Mouse (Mus musculus): ENCODE measurements around the gene Suv39h2. TPM values are rescaled to one million over a fixed set of nuclear protein-coding genes. Genes with fewer than 3 reads are reported as not detected.

Suv39h2 gene
- total RNA-seq, 1 experiment from 2014 or later: 20.0 TPM

DNA sequence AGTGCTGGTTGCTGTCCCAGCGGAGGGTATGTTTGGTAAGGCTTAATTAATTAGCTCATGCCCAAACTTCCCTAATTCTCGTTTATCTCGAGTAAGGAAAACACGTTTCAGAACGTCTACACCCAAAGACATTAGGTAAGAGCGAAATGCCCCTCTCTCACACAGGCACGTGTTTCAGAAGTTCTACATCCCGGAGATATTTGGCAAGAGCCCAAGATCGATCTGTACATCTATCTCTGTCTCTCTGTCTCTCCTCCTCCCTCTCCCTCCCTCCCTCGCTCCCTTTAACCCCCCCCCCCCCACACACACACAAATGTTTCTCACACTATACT is 50.3 kb downstream of the Suv39h2 start:
- no peak for ATAC-seq (replicated peaks; ENCODE audit: low read depth, poor library complexity, severe bottlenecking)

DNA sequence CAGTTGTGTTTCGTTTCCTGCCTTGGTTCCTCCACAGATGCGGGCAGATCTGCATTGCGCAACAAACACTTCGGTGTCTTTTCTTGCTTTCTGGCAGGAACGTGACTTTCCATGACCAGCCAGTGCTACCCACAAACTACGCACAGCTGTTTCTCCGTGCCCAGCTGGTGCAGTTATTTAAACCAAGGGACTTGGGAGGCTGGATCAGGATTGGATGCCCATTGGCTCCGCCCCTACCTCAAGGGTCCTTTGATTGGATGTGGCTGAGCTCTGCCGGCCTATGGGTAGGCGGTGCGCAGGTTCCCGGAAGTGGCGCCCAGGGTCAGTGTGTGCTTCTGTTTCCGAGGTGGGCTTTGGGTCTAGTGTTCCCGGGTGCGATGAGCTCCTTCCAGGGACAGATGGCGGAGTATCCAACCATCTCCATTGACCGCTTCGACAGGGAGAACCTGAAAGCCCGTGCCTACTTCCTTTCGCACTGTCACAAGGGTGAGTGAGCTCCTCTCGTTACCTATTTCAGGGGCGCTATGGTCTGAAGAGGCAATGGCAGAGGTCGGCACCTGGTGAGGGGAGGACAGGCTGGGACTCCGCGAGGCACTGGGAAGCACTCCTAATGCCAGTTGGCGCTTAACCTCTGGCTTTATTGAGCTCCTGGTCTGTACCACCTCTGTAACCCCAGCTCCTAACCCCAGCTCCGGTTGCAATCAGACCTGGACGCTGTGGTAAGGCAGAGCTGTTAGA is 50.8 kb downstream of the Suv39h2 start, which contains the start of gene Dclre1c:
Dclre1c (plus strand) TSS at position 291 of the 738 bp plus-strand sequence.
- ATAC-seq (replicated peaks; ENCODE audit: low read depth, poor library complexity, severe bottlenecking): peak; percentile 90

DNA sequence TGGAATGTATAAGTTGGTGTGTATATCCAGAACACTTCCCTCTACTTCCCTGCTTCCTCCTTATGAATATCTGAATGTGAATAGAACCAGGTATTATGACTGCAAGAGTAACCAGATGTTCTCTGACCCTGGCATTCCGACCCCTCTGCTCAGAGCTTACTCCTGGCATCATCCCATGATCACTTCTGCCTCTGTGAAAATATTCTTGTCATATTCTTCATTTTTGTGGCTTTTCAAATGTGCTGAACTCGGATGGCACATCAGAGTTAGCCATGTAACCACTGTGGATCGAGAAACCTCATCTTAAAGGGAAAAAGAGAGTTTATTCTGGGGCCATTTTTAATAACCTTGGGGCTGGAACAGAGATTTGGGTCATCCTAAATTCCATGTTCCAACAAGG is 52.3 kb downstream of the Suv39h2 start, which contains the start of gene Meig1:
Meig1 (minus strand) TSS at position 101 of the 400 bp plus-strand sequence.
- ATAC-seq (replicated peaks; ENCODE audit: low read depth, poor library complexity, severe bottlenecking): no peak

DNA sequence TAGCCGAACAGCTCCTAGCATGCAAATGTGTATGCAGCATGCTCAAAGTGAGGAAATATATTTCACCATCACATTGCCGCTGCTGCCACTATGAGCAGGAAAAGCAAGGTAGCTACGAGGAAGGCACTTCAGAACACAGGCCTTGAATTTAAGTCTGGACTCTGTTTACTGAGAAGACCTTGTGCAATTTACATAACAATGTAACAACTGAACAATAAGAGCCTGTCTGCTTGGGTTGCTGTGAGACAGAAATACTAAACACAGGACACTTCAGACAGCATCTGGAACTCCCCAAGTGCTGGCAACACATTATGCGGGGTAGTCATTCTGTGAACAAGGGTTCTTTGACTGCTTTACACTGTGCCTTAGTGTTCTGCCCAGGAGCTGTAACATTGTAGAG is 54.7 kb downstream of the Suv39h2 start:
- no peak for ATAC-seq (replicated peaks; ENCODE audit: low read depth, poor library complexity, severe bottlenecking)

DNA sequence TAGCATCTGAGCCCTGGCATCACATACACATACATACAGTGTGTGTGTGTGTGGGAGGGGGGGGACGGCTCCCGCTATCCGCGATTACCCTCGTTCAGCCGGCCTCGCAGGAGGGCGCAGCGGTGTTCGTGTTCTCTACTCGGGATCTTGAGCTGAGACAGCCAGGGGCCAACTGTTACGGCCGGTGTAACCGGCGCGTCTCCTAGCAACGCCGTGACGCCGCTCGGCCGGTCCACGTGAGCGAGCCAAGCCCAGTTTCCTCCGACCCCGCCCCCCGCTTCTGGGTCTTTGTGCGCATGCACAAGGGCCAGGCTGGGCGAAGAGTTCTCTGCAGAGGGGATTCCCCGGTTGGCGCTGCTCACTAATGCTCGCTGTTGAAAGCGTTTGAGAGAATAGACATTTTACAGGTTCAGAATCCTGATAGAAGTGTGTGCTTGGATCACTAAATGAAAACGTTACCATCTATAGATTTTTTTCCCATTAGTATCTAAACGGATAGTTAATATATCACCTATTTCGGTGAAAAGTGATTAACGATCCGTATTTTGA is 55.9 kb downstream of the Suv39h2 start:
- peak; percentile 76 for ATAC-seq (replicated peaks; ENCODE audit: low read depth, poor library complexity, severe bottlenecking)

DNA sequence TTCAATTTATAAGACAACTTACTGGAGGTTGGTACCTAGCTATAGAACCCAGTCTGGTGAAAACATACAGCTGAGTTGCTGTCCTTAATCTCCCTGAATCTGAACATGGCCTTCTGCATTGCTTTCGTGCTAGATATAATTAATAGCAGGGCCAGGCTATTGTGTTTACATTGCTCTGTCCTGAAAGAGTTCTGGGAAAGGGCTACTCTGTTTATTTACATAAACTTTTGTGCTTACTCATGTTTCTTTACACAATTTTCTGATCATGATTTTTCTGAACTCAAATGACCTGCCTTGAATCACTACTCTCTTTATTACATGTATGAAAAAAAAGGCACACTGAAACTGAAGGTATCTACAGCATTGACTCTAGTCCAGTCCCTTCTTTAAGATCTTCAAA is 59.2 kb downstream of the Suv39h2 start:
- ATAC-seq (replicated peaks; ENCODE audit: low read depth, poor library complexity, severe bottlenecking): no peak

DNA sequence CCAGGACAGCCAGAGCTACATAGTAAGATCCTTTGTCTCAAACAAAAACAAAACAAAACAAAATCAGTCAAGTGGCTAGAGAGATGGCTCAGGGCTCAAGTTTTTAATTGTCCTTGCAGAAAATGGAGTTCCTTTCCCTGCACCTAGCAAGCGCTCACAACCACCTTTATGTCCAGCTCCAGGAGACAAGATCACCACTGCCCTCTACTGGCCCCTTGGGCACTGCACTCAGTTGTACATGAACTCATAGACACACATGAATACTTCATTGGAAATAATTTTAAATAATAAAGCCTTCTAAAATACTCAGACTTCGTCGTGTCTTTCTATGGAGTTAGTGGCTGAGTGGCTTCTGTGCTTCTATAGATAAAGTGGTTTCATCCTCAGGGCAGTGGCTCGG is 60.6 kb downstream of the Suv39h2 start:
- ATAC-seq (replicated peaks; ENCODE audit: low read depth, poor library complexity, severe bottlenecking): 0 out of 2 replicates have a peak, but pooled peaks have one; percentile 45

DNA sequence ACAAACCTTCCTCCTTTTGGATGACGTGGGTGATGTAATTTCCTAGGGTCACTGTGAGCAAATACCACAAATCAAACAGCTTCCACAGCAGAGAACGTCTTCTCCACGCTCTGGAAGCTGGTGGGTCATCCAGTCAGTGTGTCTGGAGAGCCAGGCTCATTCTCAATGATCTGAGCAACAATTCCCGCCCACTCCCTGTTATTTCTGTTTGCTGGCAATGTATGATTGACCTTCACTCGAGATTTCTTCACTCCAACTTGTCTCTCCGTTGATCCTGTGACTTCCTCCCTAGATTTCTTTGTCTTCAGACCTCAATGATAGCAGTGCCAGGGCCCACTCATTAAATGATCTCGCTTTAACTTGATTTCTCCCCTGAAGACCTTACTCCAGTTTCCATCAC is 67.1 kb downstream of the Suv39h2 start:
- ATAC-seq (replicated peaks; ENCODE audit: low read depth, poor library complexity, severe bottlenecking): no peak

DNA sequence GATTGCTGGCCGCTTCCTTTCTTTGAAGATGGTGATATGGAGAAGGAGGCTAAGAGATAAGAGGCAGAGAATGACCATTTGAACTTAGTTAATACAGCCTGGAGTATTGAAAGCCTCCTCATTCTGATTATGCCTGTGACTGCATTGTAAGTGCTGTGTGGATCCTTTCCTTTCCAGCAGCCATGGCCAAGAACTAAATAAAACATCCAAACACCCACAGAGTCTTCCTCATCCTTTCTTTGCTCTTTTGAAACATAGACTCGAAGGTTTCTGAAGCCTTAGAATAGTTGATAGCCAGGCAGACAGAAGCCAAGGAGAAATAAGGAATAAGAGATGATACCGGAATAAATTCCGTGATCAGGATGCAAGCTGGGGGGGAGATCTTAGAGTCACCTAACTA is 68.8 kb downstream of the Suv39h2 start:
- ATAC-seq (replicated peaks; ENCODE audit: low read depth, poor library complexity, severe bottlenecking): no peak

Other genes starting within 250 kb of the Suv39h2 start
- 38.6 and 41.7 TPM in 2 replicates for gene Nmt2, start 190.8 kb downstream of the Suv39h2 start, total RNA-seq (2017)
- gene Rpp38, start 142.4 kb downstream of the Suv39h2 start, total RNA-seq (2017): 8.6 and 15.4 TPM in 2 replicates
- 1.7 TPM in 1 of 2 replicates, not detected in the other for gene Acbd7, start 138.9 kb downstream of the Suv39h2 start, total RNA-seq (2017)
- not detected in 2 replicates for gene Olah, start 77.8 kb downstream of the Suv39h2 start, total RNA-seq (2017)
- not detected in 2 replicates for gene Meig1, start 52.4 kb downstream of the Suv39h2 start, total RNA-seq (2017)
- 9.1 and 17.7 TPM in 2 replicates for gene Dclre1c, start 50.9 kb downstream of the Suv39h2 start, total RNA-seq (2017)
- gene Gm45902, start 37.8 kb upstream of the Suv39h2 start, total RNA-seq (2017): 12.2 and 15.4 TPM in 2 replicates
- gene Hspa14, start 37.8 kb upstream of the Suv39h2 start, total RNA-seq (2017): 134 and 176 TPM in 2 replicates
- gene Cdnf, start 38.0 kb upstream of the Suv39h2 start, total RNA-seq (2017): 0.58 and 1.6 TPM in 2 replicates
- 812 and 826 TPM in 2 replicates for gene Fam107b, start 95.5 kb upstream of the Suv39h2 start, total RNA-seq (2017)

Measured in common myeloid progenitor, adult 5-6 weeks (primary cell).